Mouse (Mus musculus) c-Kit-positive CD71-negative TER-119-negative erythroid progenitor cells, embryonic 14.5 days (primary cell): Measurements from ENCODE around the gene Ldlrad3.

Experiments used
- DNase-seq: peaks from one replicate; pipeline ENCODE4 v3.0.0-alpha.2; 2013; ENCODE audit warnings: low read depth

Ldlrad3 gene

GRCm38 (mm10) chr2:101966017-101966416 is 220.2 kb downstream of the Ldlrad3 start:
- no peak for DNase-seq

- DNase-seq = no peak
These were observed 220.7 kb downstream of the Ldlrad3 start for GRCm38 (mm10) chr2:101965515-101965914.

- DNase-seq = no peak
These were observed 222.8 kb downstream of the Ldlrad3 start for GRCm38 (mm10) chr2:101963367-101963766.

GRCm38 (mm10) chr2:101962349-101962748 is 223.8 kb downstream of the Ldlrad3 start:
- DNase-seq = no peak

GRCm38 (mm10) chr2:101961391-101961790 is 224.8 kb downstream of the Ldlrad3 start:
- no peak for DNase-seq

- DNase-seq = no peak
These were observed 225.5 kb downstream of the Ldlrad3 start for GRCm38 (mm10) chr2:101960658-101961057.

- DNase-seq = no peak
These were observed 230.1 kb downstream of the Ldlrad3 start for GRCm38 (mm10) chr2:101956125-101956524.

GRCm38 (mm10) chr2:101952951-101953361 is 233.2 kb downstream of the Ldlrad3 start:
- no peak for DNase-seq

- no peak for DNase-seq
These were observed 235.3 kb downstream of the Ldlrad3 start for GRCm38 (mm10) chr2:101950716-101951520.

- DNase-seq = no peak
These were observed 251.2 kb downstream of the Ldlrad3 start for GRCm38 (mm10) chr2:101935006-101935405.

- DNase-seq = no peak
These were observed 252.9 kb downstream of the Ldlrad3 start for GRCm38 (mm10) chr2:101933301-101933700.

GRCm38 (mm10) chr2:101932169-101932936 is 253.8 kb downstream of the Ldlrad3 start:
- DNase-seq = no peak

GRCm38 (mm10) chr2:101925591-101926188 is 260.5 kb downstream of the Ldlrad3 start:
- DNase-seq = no peak

- DNase-seq = no peak
These were observed 261.0 kb downstream of the Ldlrad3 start for GRCm38 (mm10) chr2:101925183-101925582.

- no peak for DNase-seq
These were observed 263.0 kb downstream of the Ldlrad3 start for GRCm38 (mm10) chr2:101923181-101923580.

GRCm38 (mm10) chr2:101922302-101922701 is 263.9 kb downstream of the Ldlrad3 start:
- no peak for DNase-seq

- DNase-seq = no peak
These were observed 266.0 kb downstream of the Ldlrad3 start for GRCm38 (mm10) chr2:101920136-101920554.

- DNase-seq = no peak
These were observed 267.7 kb downstream of the Ldlrad3 start for GRCm38 (mm10) chr2:101918518-101918917.

GRCm38 (mm10) chr2:101909326-101910080 is 276.7 kb downstream of the Ldlrad3 start:
- no peak for DNase-seq

- DNase-seq = no peak
These were observed 277.4 kb downstream of the Ldlrad3 start for GRCm38 (mm10) chr2:101908773-101909172.

GRCm38 (mm10) chr2:101907386-101908022 is 278.7 kb downstream of the Ldlrad3 start:
- no peak for DNase-seq

- no peak for DNase-seq
These were observed 279.9 kb downstream of the Ldlrad3 start for GRCm38 (mm10) chr2:101906379-101906690.
